Mouse (Mus musculus): ENCODE results near the gene Cyp17a1. TPM values are rescaled to one million over a fixed set of nuclear protein-coding genes. Genes with fewer than 3 reads are reported as not detected.

Gene Cyp17a1
- polyA plus RNA-seq, 1 experiment, result not detected

GRCm38 (mm10) chr19:46635766-46636165 is 37.2 kb downstream of the Cyp17a1 start:
- no peaks in the 10 kb centered on the region for H3K9me3 ChIP-seq
- TF ChIP-seq FLI1 (IDR thresholded peaks at IDR 0.05; ENCODE audit: low read length), result no peak
- no peak for TF ChIP-seq GATA1 (IDR thresholded peaks at IDR 0.05; ENCODE audit: borderline replicate concordance, low read length)
- no peak overlapping the region for H3K4me3 ChIP-seq (replicated peaks)
- peaks cover 52% of the 10 kb centered on the region for H3K4me1 ChIP-seq
- H3K36me3 ChIP-seq (replicated peaks; ENCODE audit: low read length), result peaks cover 86% of the 10 kb centered on the region
- no peaks in the 10 kb centered on the region for H3K27me3 ChIP-seq (replicated peaks)

GRCm38 (mm10) chr19:46631637-46632036 is 41.3 kb downstream of the Cyp17a1 start:
- H3K9me3 ChIP-seq, result peaks cover 6% of the 10 kb centered on the region
- H3K4me1 ChIP-seq, result peaks cover 44% of the 10 kb centered on the region
- H3K4me3 ChIP-seq (replicated peaks), result no peak overlapping the region
- no peak for TF ChIP-seq GATA1 (IDR thresholded peaks at IDR 0.05; ENCODE audit: borderline replicate concordance, low read length)
- no peak for TF ChIP-seq FLI1 (IDR thresholded peaks at IDR 0.05; ENCODE audit: low read length)
- peaks cover 81% of the 10 kb centered on the region for H3K36me3 ChIP-seq (replicated peaks; ENCODE audit: low read length)
- no peaks in the 10 kb centered on the region for H3K27me3 ChIP-seq (replicated peaks)

- Histone ChIP-seq H3K9me3 (peaks cover 6% of the 10 kb centered on the region), H3K4me3 (replicated peaks) (no peak overlapping the region), H3K27me3 (replicated peaks) (no peaks in the 10 kb centered on the region), H3K36me3 (replicated peaks; ENCODE audit: low read length) (peaks cover 80% of the 10 kb centered on the region), H3K4me1 (peaks cover 53% of the 10 kb centered on the region)
- TF ChIP-seq FLI1 (IDR thresholded peaks at IDR 0.05; ENCODE audit: low read length), result no peak
- no peak for TF ChIP-seq GATA1 (IDR thresholded peaks at IDR 0.05; ENCODE audit: borderline replicate concordance, low read length)
These were observed 43.2 kb downstream of the Cyp17a1 start for GRCm38 (mm10) chr19:46629807-46630206.

- Histone ChIP-seq H3K36me3 (replicated peaks; ENCODE audit: low read length) (peaks cover 83% of the 10 kb centered on the region), H3K27me3 (replicated peaks) (no peaks in the 10 kb centered on the region), H3K9me3 (peaks cover 6% of the 10 kb centered on the region), H3K4me3 (replicated peaks) (no peak overlapping the region), H3K4me1 (peaks cover 55% of the 10 kb centered on the region)
- TF ChIP-seq GATA1 (IDR thresholded peaks at IDR 0.05; ENCODE audit: borderline replicate concordance, low read length), result no peak
- no peak for TF ChIP-seq FLI1 (IDR thresholded peaks at IDR 0.05; ENCODE audit: low read length)
These were observed 44.6 kb downstream of the Cyp17a1 start for GRCm38 (mm10) chr19:46628403-46628802.

- Histone ChIP-seq H3K4me1 (peaks cover 67% of the 10 kb centered on the region), H3K9me3 (peaks cover 6% of the 10 kb centered on the region), H3K27me3 (replicated peaks) (no peaks in the 10 kb centered on the region), H3K4me3 (replicated peaks) (no peak overlapping the region), H3K36me3 (replicated peaks; ENCODE audit: low read length) (peaks cover 86% of the 10 kb centered on the region)
- TF ChIP-seq FLI1 (IDR thresholded peaks at IDR 0.05; ENCODE audit: low read length) (no peak), GATA1 (IDR thresholded peaks at IDR 0.05; ENCODE audit: borderline replicate concordance, low read length) (no peak)
These were observed 47.5 kb downstream of the Cyp17a1 start for GRCm38 (mm10) chr19:46625519-46625918.

- TF ChIP-seq FLI1 (IDR thresholded peaks at IDR 0.05; ENCODE audit: low read length) (no peak), GATA1 (IDR thresholded peaks at IDR 0.05; ENCODE audit: borderline replicate concordance, low read length) (no peak)
- Histone ChIP-seq H3K36me3 (replicated peaks; ENCODE audit: low read length) (peaks cover 86% of the 10 kb centered on the region), H3K4me1 (peaks cover 71% of the 10 kb centered on the region), H3K4me3 (replicated peaks) (no peak overlapping the region), H3K27me3 (replicated peaks) (no peaks in the 10 kb centered on the region), H3K9me3 (peaks cover 6% of the 10 kb centered on the region)
These were observed 48.0 kb downstream of the Cyp17a1 start for GRCm38 (mm10) chr19:46625015-46625414.

GRCm38 (mm10) chr19:46623790-46624772 is 48.9 kb downstream of the Cyp17a1 start:
- H3K4me1 ChIP-seq, result peaks cover 71% of the 10 kb centered on the region
- peaks cover 89% of the 10 kb centered on the region for H3K36me3 ChIP-seq (replicated peaks; ENCODE audit: low read length)
- TF ChIP-seq GATA1 (IDR thresholded peaks at IDR 0.05; ENCODE audit: borderline replicate concordance, low read length), result no peak
- no peak for TF ChIP-seq FLI1 (IDR thresholded peaks at IDR 0.05; ENCODE audit: low read length)
- H3K27me3 ChIP-seq (replicated peaks), result no peaks in the 10 kb centered on the region
- no peak overlapping the region for H3K4me3 ChIP-seq (replicated peaks)
- H3K9me3 ChIP-seq, result peaks cover 6% of the 10 kb centered on the region

GRCm38 (mm10) chr19:46623194-46623667 is 49.7 kb downstream of the Cyp17a1 start:
- no peak for TF ChIP-seq FLI1 (IDR thresholded peaks at IDR 0.05; ENCODE audit: low read length)
- TF ChIP-seq GATA1 (IDR thresholded peaks at IDR 0.05; ENCODE audit: borderline replicate concordance, low read length), result no peak
- Histone ChIP-seq H3K4me3 (replicated peaks) (no peak overlapping the region), H3K36me3 (replicated peaks; ENCODE audit: low read length) (peaks cover 91% of the 10 kb centered on the region), H3K27me3 (replicated peaks) (no peaks in the 10 kb centered on the region), H3K4me1 (peaks cover 72% of the 10 kb centered on the region), H3K9me3 (peaks cover under 1% of the 10 kb centered on the region)

GRCm38 (mm10) chr19:46622659-46623193 is 50.2 kb downstream of the Cyp17a1 start:
- no peak overlapping the region for H3K4me3 ChIP-seq (replicated peaks)
- H3K36me3 ChIP-seq (replicated peaks; ENCODE audit: low read length), result peaks cover 91% of the 10 kb centered on the region
- H3K9me3 ChIP-seq, result no peaks in the 10 kb centered on the region
- TF ChIP-seq FLI1 (IDR thresholded peaks at IDR 0.05; ENCODE audit: low read length) (no peak), GATA1 (IDR thresholded peaks at IDR 0.05; ENCODE audit: borderline replicate concordance, low read length) (no peak)
- H3K27me3 ChIP-seq (replicated peaks), result no peaks in the 10 kb centered on the region
- H3K4me1 ChIP-seq, result peaks cover 78% of the 10 kb centered on the region
